Mouse (Mus musculus) bone marrow, adult 2 months (tissue): ENCODE measurements at regions not wholly inside any gene's neighbourhood (a gene's known extent, or its start where the extent isn't known, plus 50 kb on each side); places are given as distances from the start of the nearest gene placed in this dataset.

Source experiments
- CTCF ChIP-seq: fragments of 200-500 bp; IDR thresholded peaks from 2 replicates; pipeline ENCODE4 v1.5.1; 2011; ENCODE audit warnings: low read length, control low read depth; ENCODE audit not compliant: control insufficient read depth, insufficient read depth
- POLR2A ChIP-seq: fragments of 200-500 bp; IDR thresholded peaks from 2 replicates; pipeline ENCODE4 v1.6.1; 2011; ENCODE audit warnings: low read depth, mild to moderate bottlenecking, control low read depth, low read length, borderline replicate concordance; ENCODE audit not compliant: control insufficient read depth

DNA sequence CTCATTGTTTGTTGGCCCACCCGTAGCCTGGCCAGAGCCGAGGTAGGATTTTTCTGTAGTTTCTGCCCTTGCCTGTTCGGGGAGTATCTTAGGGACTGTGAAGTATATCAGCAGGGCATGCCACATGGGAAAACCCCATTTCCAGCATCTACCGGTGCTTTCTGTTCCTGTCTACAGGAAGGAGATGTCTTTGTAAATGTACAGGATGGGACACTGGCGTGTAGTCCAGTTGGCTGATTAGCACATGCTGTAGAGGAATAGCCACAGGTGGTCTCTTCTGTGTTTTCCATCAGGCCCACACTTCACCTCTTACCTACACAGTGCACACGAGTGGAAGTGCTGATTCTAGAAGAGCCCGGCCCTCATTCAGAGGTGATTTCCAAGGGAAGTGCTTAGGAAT lies 301.4 kb downstream of the Ets1 start:
- TF ChIP-seq CTCF, result no peak
- no peak for TF ChIP-seq POLR2A
